Mouse (Mus musculus) ES-E14 (cell line): ENCODE data around the gene Mum1. TPM values are rescaled to one million over a fixed set of nuclear protein-coding genes. Genes with fewer than 3 reads are reported as not detected.

Experiments
- DNase-seq: peaks from one replicate; pipeline ENCODE4 v3.0.0-alpha.2; 2013; ENCODE audit warnings: low read depth, low spot score
- H3K27ac ChIP-seq: 2 replicates; pipeline ENCODE4 v1.5.1; 2012; ENCODE audit warnings: low read depth, mild to moderate bottlenecking, low read length, moderate library complexity, mixed read lengths; ENCODE audit not compliant: poor library complexity, insufficient read depth, severe bottlenecking
- H3K36me3 ChIP-seq: 2 replicates; pipeline ENCODE4 v1.6.1; 2012; ENCODE audit warnings: mild to moderate bottlenecking, low read length, moderate library complexity, mixed read lengths; ENCODE audit not compliant: control insufficient read depth, poor library complexity, insufficient read depth, severe bottlenecking
- H3K4me1 ChIP-seq, 2 experiments: fragments of 150-350 bp in 1 of 2; sonication (generic) in 1 of 2; 2 replicates each; pipeline ENCODE4 v1.6.1; 2012; ENCODE audit warnings: low read length in 2 of 2, mild to moderate bottlenecking in 1 of 2, mixed read lengths in 1 of 2; ENCODE audit not compliant: control insufficient read depth in 2 of 2, insufficient read depth in 2 of 2, poor library complexity in 1 of 2
- H3K4me3 ChIP-seq, 2 experiments: fragments of 150-350 bp in 1 of 2; sonication (generic) in 1 of 2; 2 replicates each; pipeline ENCODE4 v1.5.1; 2012; ENCODE audit warnings: low read length in 2 of 2, low read depth in 1 of 2, mild to moderate bottlenecking in 1 of 2, mixed read lengths in 1 of 2; ENCODE audit not compliant: insufficient read depth in 1 of 2, poor library complexity in 1 of 2, severe bottlenecking in 1 of 2
- H3K9ac ChIP-seq: 2 replicates; pipeline ENCODE4 v1.6.1; 2012; ENCODE audit warnings: low read depth, mild to moderate bottlenecking, low read length, mixed read lengths; ENCODE audit not compliant: poor library complexity, insufficient read depth, severe bottlenecking
- H3K9me3 ChIP-seq: fragments of 150-350 bp; sonication (generic); 2 replicates; pipeline ENCODE4 v1.6.1; 2012; ENCODE audit warnings: low read depth, mild to moderate bottlenecking, low read length; ENCODE audit not compliant: control insufficient read depth, insufficient read depth
- CHD2 ChIP-seq: IDR thresholded peaks from 2 replicates; pipeline ENCODE4 v1.6.1; 2014; ENCODE audit warnings: mild to moderate bottlenecking, low read depth, low read length, inconsistent platforms
- HCFC1 ChIP-seq: IDR thresholded peaks from 2 replicates; pipeline ENCODE4 v1.6.1; 2012; ENCODE audit warnings: low read length, inconsistent platforms, borderline replicate concordance; ENCODE audit not compliant: insufficient read depth
- MAFK ChIP-seq: IDR thresholded peaks from 2 replicates; pipeline ENCODE4 v1.6.1; 2014; ENCODE audit warnings: mild to moderate bottlenecking, low read depth, low read length, inconsistent platforms; ENCODE audit not compliant: insufficient read depth
- ZC3H11A ChIP-seq: IDR thresholded peaks from 2 replicates; pipeline ENCODE4 v1.6.1; 2012; ENCODE audit warnings: low read depth, mild to moderate bottlenecking, inconsistent platforms, low read length, borderline replicate concordance
- ZNF384 ChIP-seq: IDR thresholded peaks from 2 replicates; pipeline ENCODE4 v1.6.1; 2012; ENCODE audit warnings: low read depth, low read length, inconsistent platforms
- in situ Hi-C, 2 experiments: fragments of 600-800 bp; cut with MboI; formaldehyde crosslinking; loops; one replicate each; pipeline ENCODE4 v1.15.1; 2025; ENCODE audit warnings: low sequenced_read_pairs in 2 of 2, inconsistent platforms in 1 of 2; ENCODE audit not compliant: unreplicated experiment in 2 of 2
- total RNA-seq: library from RNA; depleted of rRNA; stranded (reverse); fragments of 300-350 nt; gene quantifications from 2 replicates; pipeline ENCODE4 v1.2.3, GENCODE M21; 2012

Mum1 gene
- total RNA-seq, 1 experiment: 80.8 TPM

- H3K4me3 ChIP-seq: no peak overlapping the region
- peaks cover 0 to 13% of the 10 kb centered on the region in 2 experiments; a peak in 1 of 4 replicates for H3K4me1 ChIP-seq
- in situ Hi-C loops: no loop called here
- TF ChIP-seq CHD2 (no peak), MAFK (no peak), ZC3H11A (no peak), ZNF384 (no peak), HCFC1 (no peak)
- no peaks in the 10 kb centered on the region for H3K9me3 ChIP-seq
- H3K27ac ChIP-seq: no peak overlapping the region
- H3K36me3 ChIP-seq: peaks cover 82% of the 10 kb centered on the region
- H3K9ac ChIP-seq: no peak overlapping the region
- DNase-seq: no peak
Measured at GRCm38 (mm10) chr10:80279273-80279672, 53.0 kb downstream of the Mum1 start.

DNA sequence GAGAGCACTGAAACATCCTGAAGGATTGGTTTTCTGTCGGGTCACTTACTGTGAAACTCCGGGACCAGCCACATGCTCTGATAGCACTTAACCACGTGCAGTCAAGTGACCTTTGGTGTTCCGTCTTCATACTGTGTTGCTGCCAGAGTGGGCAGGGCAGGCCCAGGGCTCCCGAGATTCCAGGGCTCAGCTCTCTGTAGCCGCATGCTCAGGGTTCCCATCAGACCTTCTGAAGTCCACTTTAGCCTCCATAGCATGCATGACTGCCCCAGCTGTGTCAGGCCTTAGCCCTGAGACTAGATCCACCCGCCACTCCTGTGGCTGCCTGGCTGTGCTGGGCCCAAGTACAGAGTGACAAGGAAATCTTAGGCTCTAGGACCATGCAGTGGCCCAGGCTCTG lies 55.1 kb downstream of the Mum1 start:
- in situ Hi-C loops: no loop called here
- Histone ChIP-seq H3K36me3 (peaks cover 85% of the 10 kb centered on the region), H3K4me3 (no peak overlapping the region), H3K27ac (no peak overlapping the region), H3K9me3 (no peaks in the 10 kb centered on the region), H3K9ac (no peak overlapping the region; the same call in 1 of the 2 replicates), H3K4me1 (peaks cover 0 to 19% of the 10 kb centered on the region in 2 experiments; a peak in 1 of 4 replicates)
- no peak for DNase-seq
- TF ChIP-seq HCFC1: no peak
- TF ChIP-seq CHD2: no peak
- no peak for TF ChIP-seq MAFK
- no peak for TF ChIP-seq ZC3H11A
- no peak for TF ChIP-seq ZNF384

DNA sequence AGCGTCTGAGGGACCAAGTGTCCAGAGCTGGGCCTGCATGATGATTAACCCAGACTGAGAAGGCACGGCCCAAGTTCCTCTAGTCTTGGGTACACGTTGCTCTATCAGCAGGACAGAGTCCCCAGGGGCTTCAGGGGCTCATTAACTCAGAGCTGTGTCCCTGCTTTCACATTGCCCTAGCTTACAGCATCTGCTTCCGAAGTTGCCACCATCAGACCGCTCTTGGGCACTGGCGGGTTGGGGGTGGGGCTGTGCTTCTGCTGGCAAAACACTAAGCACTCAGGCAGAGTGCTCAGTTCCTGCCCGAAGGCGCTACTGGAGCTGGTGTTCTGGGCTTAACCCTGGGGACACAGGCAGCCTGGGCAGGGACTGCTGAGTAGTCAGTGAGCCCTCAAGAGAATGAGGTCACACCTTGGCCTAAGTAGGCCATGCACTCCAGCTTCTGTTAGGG lies 55.7 kb downstream of the Mum1 start:
- TF ChIP-seq ZNF384: no peak
- TF ChIP-seq MAFK: no peak
- no peak for TF ChIP-seq HCFC1
- no peak for TF ChIP-seq ZC3H11A
- TF ChIP-seq CHD2: no peak

DNA sequence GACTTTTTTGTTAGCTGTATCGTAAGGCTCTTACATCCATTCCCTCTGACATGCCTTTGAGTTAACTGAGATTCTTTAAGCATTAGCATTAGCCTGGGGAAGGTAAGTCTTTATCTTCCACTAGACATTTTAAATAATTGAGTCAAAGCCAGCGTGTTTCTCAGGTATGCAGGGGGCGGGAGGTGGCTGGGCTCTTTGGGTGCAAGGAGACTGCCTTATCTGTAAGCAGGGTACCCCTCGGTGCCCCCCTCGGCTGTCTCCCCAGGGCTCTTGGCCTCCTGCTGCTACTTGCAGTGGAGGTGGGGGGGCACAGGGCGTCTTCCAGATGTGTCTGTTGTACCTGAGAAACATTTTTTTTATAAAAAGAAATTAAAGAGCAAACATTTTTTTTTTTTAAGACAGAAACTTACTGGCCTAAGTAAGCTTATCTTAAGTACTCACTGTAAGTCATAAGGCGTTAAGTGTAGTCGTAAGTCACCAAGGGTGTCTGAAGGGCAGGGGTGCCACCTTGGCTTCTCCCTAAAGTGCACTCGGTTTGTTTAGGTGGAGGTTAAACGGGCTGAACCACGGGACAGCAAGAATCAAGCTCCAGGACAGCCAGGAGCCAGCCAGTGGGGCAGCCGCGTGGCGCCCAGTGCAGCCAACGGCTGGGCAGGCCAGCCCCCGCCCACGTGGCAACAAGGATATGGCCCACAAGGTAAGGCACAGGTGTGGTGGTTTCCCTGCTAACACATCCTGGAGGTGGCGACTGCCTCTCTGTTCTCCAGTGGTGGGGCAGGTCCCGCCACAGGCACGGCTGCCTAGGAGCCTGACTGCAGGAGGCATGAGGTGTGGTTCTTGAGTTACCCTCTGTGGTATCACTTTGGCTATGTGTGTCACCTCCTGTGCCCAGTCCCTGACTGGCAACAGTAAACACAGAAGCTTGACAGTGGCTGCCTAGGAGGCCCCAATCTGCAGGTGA lies 56.5 kb downstream of the Mum1 start:
- no peaks in the 10 kb centered on the region for H3K9me3 ChIP-seq
- H3K9ac ChIP-seq: no peak overlapping the region
- no peak for DNase-seq
- in situ Hi-C loops: no loop called here
- no peak overlapping the region for H3K4me3 ChIP-seq
- H3K36me3 ChIP-seq: peaks cover 85% of the 10 kb centered on the region
- H3K27ac ChIP-seq: no peak overlapping the region
- no peak for TF ChIP-seq HCFC1
- TF ChIP-seq MAFK: no peak
- TF ChIP-seq ZC3H11A: no peak
- TF ChIP-seq CHD2: no peak
- TF ChIP-seq ZNF384: no peak
- peaks cover 0 to 19% of the 10 kb centered on the region in 2 experiments; a peak in 1 of 4 replicates for H3K4me1 ChIP-seq

More for the DNA sequence above, 55.7 kb downstream of the Mum1 start:
- DNase-seq: no peak
- no peaks in the 10 kb centered on the region for H3K9me3 ChIP-seq
- peaks cover 85% of the 10 kb centered on the region for H3K36me3 ChIP-seq
- peaks cover 0 to 19% of the 10 kb centered on the region in 2 experiments; a peak in 1 of 4 replicates for H3K4me1 ChIP-seq
- in situ Hi-C loops: no loop called here
- no peak overlapping the region for H3K4me3 ChIP-seq
- no peak overlapping the region for H3K9ac ChIP-seq
- no peak overlapping the region for H3K27ac ChIP-seq
